Mouse (Mus musculus) thymus, adult 2 months (tissue): Measurements from ENCODE around the gene Olfr1497. TPM values are rescaled to one million over a fixed set of nuclear protein-coding genes. Genes with fewer than 3 reads are reported as not detected.
"Not testable (repeated sequence)": the region's sequence is repeated elsewhere in the genome, so short reads cannot be mapped to it uniquely, and the experiment has no call there.

Experiments
- DNase-seq: peaks from one replicate; pipeline ENCODE4 v3.0.0; 2021
- H3K27ac ChIP-seq: fragments of 200-500 bp; 2 replicates; pipeline ENCODE4 v1.5.1; 2012; ENCODE audit warnings: low read length, control low read depth; ENCODE audit not compliant: control insufficient read depth, insufficient read depth
- H3K27me3 ChIP-seq: fragments of 200-500 bp; 2 replicates; pipeline ENCODE4 v1.6.1; 2012; ENCODE audit warnings: mild to moderate bottlenecking, low read length, moderate library complexity, mixed read lengths; ENCODE audit not compliant: control insufficient read depth, insufficient read depth
- H3K36me3 ChIP-seq: fragments of 200-500 bp; 2 replicates; pipeline ENCODE4 v1.6.1; 2012; ENCODE audit warnings: mild to moderate bottlenecking, low read length, moderate library complexity; ENCODE audit not compliant: control insufficient read depth, insufficient read depth
- H3K4me1 ChIP-seq: fragments of 200-500 bp; replicated peaks from 2 replicates; pipeline ENCODE4 v1.6.1; 2012; ENCODE audit warnings: low read length; ENCODE audit not compliant: control insufficient read depth, insufficient read depth
- H3K4me3 ChIP-seq: fragments of 200-500 bp; 2 replicates; pipeline ENCODE4 v1.5.1; 2012; ENCODE audit warnings: mild to moderate bottlenecking, low read length, control low read depth, moderate library complexity; ENCODE audit not compliant: control insufficient read depth, insufficient read depth
- CTCF ChIP-seq: fragments of 200-500 bp; IDR thresholded peaks from 2 replicates; pipeline ENCODE4 v1.5.1; 2012; ENCODE audit warnings: mild to moderate bottlenecking, control low read depth, low read length, moderate library complexity, borderline replicate concordance; ENCODE audit not compliant: control insufficient read depth, poor library complexity, insufficient read depth; ENCODE audit errors: extremely low read depth
- POLR2A ChIP-seq: fragments of 200-500 bp; IDR thresholded peaks from 2 replicates; pipeline ENCODE4 v1.6.1; 2012; ENCODE audit warnings: mild to moderate bottlenecking, low read length, control low read depth, moderate library complexity; ENCODE audit not compliant: control insufficient read depth, poor library complexity, insufficient read depth; ENCODE audit errors: extremely low read depth
- WGBS: fragments of 180-500 bp; shearing (Covaris S2); methylation state at CpG from one replicate; pipeline ENCODE4 v1.1.7; 2018; 5-methylcytosine and 5-hydroxymethylcytosine counted together
- polyA plus RNA-seq: library from polyadenylated mRNA; depleted of rRNA; stranded (reverse); fragments of >200 nt; gene quantifications from 2 replicates; pipeline ENCODE4 v1.2.3, GENCODE M21; 2012; rRNA removed

Gene Olfr1497
- polyA plus RNA-seq: not detected in 2 replicates

DNA sequence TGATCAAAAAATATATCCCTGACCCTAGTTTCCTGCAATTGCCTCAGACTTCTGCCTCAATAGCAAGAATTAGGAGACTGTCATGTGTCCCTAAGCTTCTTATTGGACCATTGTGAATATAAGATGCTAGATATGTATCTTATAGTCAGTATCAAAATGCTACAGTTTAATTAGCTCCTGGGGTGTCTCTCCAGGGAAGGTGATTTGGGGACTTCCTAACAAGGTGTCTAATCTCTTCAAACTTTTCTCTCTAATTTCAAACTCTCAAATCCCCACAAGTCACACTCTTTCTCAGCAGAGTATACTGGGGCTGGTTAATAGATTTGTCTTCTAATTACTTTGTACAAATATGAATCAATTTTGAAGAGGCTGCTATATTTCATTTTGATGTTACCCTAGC is at the start of gene Olfr1497:
TSS of gene Olfr1497 (minus strand) at position 101 of the 400 bp plus-strand sequence.
- Histone ChIP-seq H3K4me3 (no peak within 1 kb of the TSS), H3K4me1 (no peaks in the 10 kb centered on the region), H3K27me3 (no peaks in the 10 kb centered on the region), H3K27ac (no peak within 1 kb of the TSS), H3K36me3 (no peaks in the 10 kb centered on the region)
- no peak for TF ChIP-seq POLR2A
- TF ChIP-seq CTCF: no peak
- DNase-seq: no peak

DNA sequence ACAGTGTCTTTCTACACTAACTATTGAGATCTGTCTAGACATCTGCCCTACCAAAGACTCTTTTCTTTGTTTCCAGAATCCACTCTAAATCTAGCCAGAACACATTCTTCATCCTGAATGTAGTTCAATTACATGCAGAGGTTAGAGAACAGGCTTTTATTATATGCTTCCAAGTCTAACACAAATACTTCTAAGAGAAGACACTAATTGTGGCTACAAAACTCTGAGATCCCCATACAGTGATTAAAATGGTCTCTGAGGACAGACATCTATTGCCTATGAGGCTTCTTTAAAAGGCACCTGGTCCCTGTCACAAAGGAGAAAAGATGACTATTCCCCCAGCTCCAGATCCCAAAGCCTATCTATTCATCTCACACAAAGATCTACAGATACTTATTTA is 32.4 kb upstream of the Olfr1497 start, which contains the start of gene Olfr1500:
TSS of gene Olfr1500 (minus strand) at position 101 of the 400 bp plus-strand sequence.
- no peak for DNase-seq
- Histone ChIP-seq H3K4me1 (no peaks in the 10 kb centered on the region), H3K36me3 (no peaks in the 10 kb centered on the region), H3K27me3 (no peaks in the 10 kb centered on the region), H3K4me3 (no peak within 1 kb of the TSS), H3K27ac (no peak within 1 kb of the TSS)
- no peak for TF ChIP-seq POLR2A
- no peak for TF ChIP-seq CTCF

DNA sequence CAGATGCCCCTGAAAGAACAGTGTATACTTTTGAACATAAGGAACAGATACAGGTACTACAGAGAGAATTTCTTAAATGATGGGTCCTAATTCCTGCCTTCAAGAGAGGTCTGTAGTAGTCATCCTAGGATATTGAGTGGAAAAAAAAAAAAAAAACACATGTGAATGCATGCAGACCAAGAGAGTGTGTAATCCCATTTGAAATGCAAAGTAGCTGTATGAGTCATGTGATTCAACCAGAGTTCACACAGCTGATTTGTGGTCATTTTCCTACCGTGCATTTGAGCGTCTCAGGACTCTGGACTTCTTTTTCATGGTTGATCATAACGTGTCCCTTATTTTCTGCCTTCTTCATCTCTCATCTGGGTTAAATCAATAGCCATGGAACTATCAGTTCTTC is 30.4 kb upstream of the Olfr1497 start:
- Histone ChIP-seq H3K27ac (no peak overlapping the region), H3K27me3 (no peaks in the 10 kb centered on the region), H3K36me3 (no peaks in the 10 kb centered on the region), H3K4me1 (no peaks in the 10 kb centered on the region), H3K4me3 (no peak overlapping the region)
- TF ChIP-seq CTCF (no peak), POLR2A (no peak)
- no peak for DNase-seq
- WGBS: 87% methylated on average over 3 of the region's 3 CpGs

DNA sequence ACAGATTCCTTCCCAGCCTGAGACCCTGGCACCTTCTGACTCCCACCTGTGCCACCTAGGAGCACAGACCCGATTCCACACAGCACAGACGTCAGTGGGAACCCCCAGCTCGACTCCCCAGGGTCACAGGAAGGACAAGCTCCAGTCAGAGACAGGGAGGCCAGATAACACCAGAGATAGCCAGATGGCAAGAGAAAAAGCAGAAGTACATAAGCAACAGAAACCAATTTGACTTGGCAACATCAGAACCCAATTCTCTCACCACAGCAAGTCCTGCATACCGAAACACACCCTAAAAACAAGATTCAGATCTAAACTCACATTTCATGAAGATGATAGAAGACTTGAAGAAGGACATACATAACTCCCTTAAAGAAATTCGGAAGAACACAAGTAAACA is 22.8 kb upstream of the Olfr1497 start:
- WGBS: 30% methylated on average over 5 of the region's 5 CpGs
- H3K27ac ChIP-seq: no peak overlapping the region
- TF ChIP-seq CTCF: no peak

DNA sequence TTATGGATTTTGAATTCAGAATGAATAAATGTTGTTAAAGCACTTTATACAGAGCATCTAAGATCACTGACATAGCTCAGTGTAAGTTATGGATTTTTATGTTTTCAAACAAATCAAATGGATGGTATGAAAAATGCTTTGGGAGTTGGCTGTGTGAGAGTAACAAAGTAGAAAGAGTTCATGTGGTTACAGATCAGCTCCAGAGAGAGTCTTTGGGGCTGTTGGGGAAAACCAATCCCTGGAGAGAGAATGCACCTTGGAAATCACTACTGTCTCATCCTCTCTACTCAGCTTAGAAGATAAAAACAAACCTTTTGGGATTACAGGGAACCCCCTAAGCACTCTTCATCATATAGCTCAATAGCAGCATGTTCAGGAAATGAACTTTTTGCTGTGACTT is 21.3 kb upstream of the Olfr1497 start, which contains the start of gene Olfr1499:
TSS of gene Olfr1499 (minus strand) at position 101 of the 400 bp plus-strand sequence.
- no peak for DNase-seq
- no peak within 1 kb of the TSS for H3K4me3 ChIP-seq
- H3K27me3 ChIP-seq: no peaks in the 10 kb centered on the region
- no peak within 1 kb of the TSS for H3K27ac ChIP-seq
- TF ChIP-seq CTCF (no peak), POLR2A (no peak)
- H3K4me1 ChIP-seq: no peaks in the 10 kb centered on the region
- no peaks in the 10 kb centered on the region for H3K36me3 ChIP-seq

More for the DNA sequence above, 22.8 kb upstream of the Olfr1497 start:
- DNase-seq: no peak
- no peaks in the 10 kb centered on the region for H3K4me1 ChIP-seq
- H3K36me3 ChIP-seq: no peaks in the 10 kb centered on the region
- H3K4me3 ChIP-seq: no peak overlapping the region
- H3K27me3 ChIP-seq: no peaks in the 10 kb centered on the region

DNA sequence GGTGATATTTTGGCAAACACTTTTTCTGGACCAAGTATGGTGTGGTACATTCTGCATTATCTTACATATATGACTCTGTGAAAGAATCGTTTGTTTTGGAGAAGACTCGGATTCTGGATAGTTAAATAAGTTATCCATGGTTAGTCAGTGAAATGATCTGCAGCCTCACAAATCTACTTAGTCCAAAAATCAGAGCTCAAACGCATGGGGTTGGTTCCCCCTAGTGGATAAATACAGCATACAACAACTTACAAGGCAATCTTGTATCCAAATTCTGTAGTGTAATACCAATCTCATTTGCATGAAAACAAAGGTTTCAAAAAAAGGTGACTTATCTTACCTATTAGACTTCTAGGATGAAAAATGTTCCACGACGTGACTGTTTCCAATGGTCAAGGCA is 20.8 kb upstream of the Olfr1497 start:
- no peak overlapping the region for H3K27ac ChIP-seq
- H3K36me3 ChIP-seq: no peaks in the 10 kb centered on the region
- TF ChIP-seq POLR2A (no peak), CTCF (no peak)
- 40% methylated on average over 5 of the region's 5 CpGs for WGBS
- H3K4me3 ChIP-seq: no peak overlapping the region
- DNase-seq: no peak
- no peaks in the 10 kb centered on the region for H3K27me3 ChIP-seq
- no peaks in the 10 kb centered on the region for H3K4me1 ChIP-seq

DNA sequence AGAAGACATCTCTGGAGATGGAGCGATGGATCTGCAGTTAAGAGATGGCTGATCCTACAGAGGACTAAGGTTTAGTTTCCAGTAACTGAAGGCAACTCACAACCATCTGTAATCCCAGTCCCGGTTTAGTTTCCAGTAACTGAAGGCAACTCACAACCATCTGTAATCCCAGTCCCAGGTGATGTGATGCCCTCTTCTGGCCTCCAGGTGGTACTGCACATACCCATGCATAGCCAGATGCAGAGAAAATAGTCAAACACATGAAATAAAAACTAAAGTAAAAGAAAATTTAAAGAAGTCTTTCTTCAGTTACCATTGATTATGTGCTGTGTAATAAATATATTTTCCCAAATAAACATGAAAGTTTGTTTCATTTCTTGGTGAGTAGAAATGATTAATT is 14.8 kb upstream of the Olfr1497 start:
- DNase-seq: no peak
- Histone ChIP-seq H3K36me3 (no peaks in the 10 kb centered on the region), H3K27ac (no peak overlapping the region), H3K27me3 (no peaks in the 10 kb centered on the region), H3K4me3 (no peak overlapping the region), H3K4me1 (no peaks in the 10 kb centered on the region)
- TF ChIP-seq CTCF (no peak), POLR2A (no peak)
- WGBS: 73% methylated on average over 2 of the region's 2 CpGs

DNA sequence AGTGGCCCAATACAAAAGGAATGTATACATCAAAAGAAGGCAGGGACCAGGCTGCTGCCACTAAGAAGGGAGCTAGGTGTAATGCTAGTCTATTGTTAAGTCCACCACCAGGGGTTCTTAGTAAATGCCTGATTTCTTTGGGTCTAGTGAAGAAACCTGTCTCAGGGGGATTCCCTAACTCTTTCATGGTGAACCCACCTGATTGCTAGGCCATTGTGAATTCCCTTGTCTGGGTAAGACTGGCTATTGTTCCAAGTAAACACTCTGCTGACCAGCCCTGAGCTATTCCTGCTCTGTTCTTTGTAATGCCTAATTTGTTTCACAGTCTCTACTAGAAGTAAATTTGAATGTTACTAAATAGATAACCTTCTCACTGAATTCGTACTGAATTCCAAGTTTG is 7.5 kb upstream of the Olfr1497 start:
- H3K36me3 ChIP-seq, H3K27ac ChIP-seq, H3K4me1 ChIP-seq, DNase-seq, H3K27me3 ChIP-seq, H3K4me3 ChIP-seq: not testable (repeated sequence)
- WGBS: 53% methylated on average over 1 of the region's 1 CpGs
